Mouse (Mus musculus) c-Kit-positive CD71-positive TER-119-negative erythroid progenitor cells, embryonic 14.5 days (primary cell): Measurements from ENCODE around the gene Bcl7c.
"Not testable (repeated sequence)": the region's sequence is repeated elsewhere in the genome, so short reads cannot be mapped to it uniquely, and the experiment has no call there.

Experiments used
- DNase-seq: peaks from one replicate; pipeline ENCODE4 v3.0.0-alpha.2; 2013; ENCODE audit warnings: low read depth

Bcl7c gene

DNA sequence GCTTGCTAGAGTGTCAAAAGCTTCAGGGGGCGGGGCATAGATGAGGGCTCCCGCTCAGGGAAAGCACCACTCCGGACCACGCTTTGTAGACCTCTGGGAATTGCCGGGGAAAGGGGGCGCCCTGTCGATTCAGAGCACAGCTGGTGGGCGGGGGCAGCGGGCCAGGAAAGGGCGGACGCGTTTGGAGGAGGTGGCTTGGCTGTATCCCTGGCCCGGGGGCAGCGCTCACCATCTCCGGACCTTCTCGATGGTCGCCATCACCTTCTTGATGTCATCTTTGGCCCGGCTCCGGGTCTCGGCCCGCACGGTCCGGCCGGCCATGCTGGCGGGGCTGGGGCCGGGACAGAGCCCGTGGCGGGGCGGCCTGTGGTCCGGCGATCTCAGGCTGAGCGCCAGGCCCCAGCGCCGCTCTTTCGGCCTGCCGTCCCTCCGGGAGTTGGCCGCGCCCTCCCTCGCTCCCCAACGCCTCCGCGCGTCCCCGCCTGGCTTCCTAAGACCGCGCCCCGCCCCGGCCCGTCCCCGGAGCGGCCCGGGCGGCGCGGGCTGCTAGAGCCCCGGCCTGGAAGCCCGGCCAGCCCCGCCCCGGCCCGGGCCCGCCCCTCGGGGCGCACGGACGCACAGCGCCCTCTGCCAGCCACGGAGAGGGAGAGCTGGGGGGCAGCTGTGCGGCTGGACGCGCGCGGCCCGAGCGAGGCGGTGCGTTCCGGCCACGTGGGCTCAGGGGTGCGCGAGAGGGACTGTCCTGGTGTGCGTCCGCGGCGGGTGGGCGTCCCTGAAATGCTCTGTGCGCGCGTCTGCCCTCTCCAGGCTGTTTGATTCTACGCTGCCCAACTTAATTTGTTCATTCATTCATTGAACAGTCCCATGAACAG lies at the start of gene Bcl7c:
TSS of gene Bcl7c (minus strand) at position 727 of the 872 bp plus-strand sequence.
- DNase-seq = peak; percentile 76

DNA sequence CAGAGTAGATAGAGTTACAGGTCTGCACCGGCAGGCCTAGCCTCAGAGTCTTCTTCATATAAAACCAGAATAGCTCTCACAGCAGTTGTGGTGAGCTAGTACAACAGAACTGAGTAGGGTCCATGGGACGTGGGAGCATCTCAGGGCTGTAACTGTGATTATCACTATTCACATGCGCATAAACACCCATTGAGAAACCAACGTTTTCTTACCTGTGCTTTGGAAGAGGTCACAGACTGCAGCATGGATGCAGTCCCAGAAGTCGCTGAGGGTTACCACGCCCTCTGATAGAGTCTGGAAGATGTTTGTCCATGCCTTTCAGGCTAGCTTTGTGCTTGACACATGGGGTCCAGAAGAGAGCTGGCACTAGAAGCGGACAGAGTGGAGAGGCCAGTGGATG lies 45.0 kb upstream of the Bcl7c start:
- no peak for DNase-seq

- DNase-seq = no peak
These were observed 44.4 kb upstream of the Bcl7c start for GRCm38 (mm10) chr7:127753158-127753557.

DNA sequence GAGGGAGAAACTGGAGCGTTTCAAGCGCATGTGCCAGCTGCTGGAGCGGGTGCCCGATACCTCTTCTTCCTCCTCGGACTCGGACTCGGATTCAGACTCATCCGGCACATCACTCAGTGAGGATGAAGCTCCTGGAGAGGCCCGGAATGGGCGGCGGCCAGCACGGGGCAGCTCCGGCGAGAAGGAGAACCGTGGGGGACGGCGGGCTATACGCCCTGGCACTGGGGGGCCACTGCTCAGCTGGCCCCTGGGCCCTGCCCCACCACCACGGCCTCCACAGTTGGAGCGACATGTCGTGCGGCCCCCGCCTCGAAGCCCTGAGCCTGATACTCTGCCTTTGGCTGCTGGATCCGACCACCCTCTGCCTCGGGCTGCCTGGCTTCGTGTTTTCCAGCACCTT lies 43.3 kb upstream of the Bcl7c start:
- no peak for DNase-seq

DNA sequence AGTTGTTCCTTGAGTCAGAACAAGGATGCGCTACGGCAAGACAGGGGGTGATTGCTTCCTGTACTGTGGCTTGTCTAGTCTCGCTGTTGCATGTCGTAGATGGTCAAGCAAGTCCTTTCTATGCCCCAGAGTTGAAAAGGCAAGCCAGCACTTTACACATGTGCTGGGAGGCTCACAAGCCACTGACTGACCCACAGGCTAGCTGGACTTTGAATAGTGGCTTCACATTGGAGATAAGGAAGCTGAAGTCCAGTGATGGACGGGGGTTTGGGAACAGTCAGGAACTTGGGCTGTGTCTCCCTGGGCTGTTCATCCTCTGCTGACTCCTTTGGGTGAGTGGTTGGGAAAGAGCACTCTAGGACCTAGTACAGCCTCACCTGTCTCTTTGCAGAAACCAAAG lies 42.9 kb upstream of the Bcl7c start:
- DNase-seq = no peak

- no peak for DNase-seq
These were observed 41.7 kb upstream of the Bcl7c start for GRCm38 (mm10) chr7:127750131-127751127.

DNA sequence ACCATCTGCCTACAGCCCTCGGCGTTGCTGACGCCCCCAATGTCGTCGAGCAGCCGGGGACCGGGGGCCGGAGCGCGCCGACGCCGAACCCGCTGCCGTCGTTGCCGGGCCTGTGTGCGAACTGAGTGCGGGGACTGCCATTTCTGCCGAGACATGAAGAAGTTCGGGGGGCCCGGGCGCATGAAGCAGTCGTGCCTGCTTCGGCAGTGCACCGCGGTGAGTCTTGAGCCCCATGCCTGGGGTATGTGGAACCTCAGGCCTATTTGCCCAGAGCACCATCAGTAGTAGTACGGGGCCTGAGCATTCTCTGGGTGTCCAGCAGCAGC lies 39.5 kb upstream of the Bcl7c start:
- DNase-seq = no peak

DNA sequence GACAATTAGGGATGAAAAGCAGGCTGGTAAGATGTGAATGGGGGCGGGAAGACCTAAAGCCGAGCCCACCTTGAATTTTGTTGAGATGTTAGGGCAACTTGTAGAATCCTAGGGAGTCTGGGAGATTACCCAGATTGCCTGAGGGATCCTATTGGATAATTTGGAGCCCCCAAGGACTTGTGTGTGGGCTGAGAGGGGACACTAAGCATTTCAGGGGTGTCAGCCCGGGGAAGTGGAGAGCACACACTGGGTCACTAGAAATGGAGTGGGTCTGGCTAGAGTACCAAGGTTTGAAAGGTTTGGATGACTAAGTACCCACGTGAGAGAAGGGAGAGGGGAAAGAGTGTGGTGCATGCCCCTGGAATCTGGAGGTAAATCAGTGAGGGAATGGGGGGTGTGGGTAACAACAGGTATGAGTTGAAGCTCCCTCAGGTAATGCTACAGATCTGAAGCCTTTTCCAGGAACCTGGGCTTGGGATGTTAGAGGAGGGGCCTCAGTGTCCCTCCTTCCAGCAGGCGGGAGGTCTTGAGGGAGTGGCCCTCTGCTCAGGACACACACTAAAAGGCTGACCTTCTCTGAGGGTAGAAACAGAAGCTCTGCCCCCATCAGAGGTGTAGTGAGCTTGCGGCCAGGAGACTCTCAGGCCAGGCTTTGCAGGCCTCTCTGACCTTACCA lies 39.0 kb upstream of the Bcl7c start:
- DNase-seq = no peak

GRCm38 (mm10) chr7:127746494-127747491 lies 38.1 kb upstream of the Bcl7c start:
- DNase-seq = no peak

DNA sequence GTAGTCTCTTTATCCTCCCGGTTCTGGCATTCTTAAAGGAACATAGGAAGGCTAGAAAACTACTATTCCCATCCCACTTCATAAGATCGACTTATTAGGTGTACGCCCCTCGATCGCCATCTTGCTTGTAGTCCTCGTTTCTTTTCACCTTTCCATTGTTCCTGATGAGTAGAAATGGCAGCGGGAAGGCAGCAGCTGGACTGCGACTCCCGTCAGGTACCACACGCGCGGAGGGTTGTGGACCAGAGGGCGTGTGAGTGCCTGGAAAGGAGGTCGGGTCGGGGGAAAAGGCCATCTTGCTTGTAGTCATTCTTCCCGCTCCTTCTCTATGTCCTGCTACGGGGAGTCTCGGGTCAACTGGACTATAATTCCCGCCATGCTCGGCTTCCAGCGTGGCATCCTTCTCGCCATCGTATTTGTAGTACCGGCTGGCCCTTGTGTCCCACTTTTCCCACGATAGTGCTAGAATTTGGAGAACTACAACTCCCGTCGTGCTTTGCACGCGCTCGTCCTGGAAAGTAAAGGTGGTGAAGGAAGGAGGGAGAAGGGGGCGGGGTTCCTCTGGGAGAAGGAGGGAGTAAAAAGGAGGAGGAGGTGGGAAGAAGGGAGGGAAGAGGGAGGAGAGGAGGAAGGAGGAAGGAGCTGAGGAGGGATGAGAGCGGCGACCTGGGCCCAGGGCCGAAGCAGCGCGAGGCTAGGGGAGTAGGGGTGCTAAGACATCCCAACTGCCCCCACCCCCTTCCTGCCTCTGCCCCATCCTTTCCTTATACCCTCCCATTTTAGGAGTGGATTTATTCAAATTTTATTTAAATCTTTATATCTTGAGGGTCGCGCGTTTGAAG lies 37.1 kb upstream of the Bcl7c start:
- DNase-seq = peak; percentile 72

- peak; percentile 94 for DNase-seq
These were observed 36.5 kb upstream of the Bcl7c start for GRCm38 (mm10) chr7:127745251-127745651.

- DNase-seq = peak; percentile 75
These were observed 35.8 kb upstream of the Bcl7c start, which contains the start of gene Fbxl19 for GRCm38 (mm10) chr7:127744366-127745045. TSS of gene Fbxl19 (plus strand) at chr7:127744543.

GRCm38 (mm10) chr7:127732066-127732465 lies 23.3 kb upstream of the Bcl7c start, which contains the start of gene Ctf2:
TSS of gene Ctf2 (minus strand) at chr7:127732166.
- not testable (repeated sequence) for DNase-seq

GRCm38 (mm10) chr7:127730170-127730569 lies 21.4 kb upstream of the Bcl7c start:
- no peak for DNase-seq

GRCm38 (mm10) chr7:127727898-127728297 lies 19.2 kb upstream of the Bcl7c start:
- no peak for DNase-seq

- no peak for DNase-seq
These were observed 17.2 kb upstream of the Bcl7c start for GRCm38 (mm10) chr7:127725924-127726323.

DNA sequence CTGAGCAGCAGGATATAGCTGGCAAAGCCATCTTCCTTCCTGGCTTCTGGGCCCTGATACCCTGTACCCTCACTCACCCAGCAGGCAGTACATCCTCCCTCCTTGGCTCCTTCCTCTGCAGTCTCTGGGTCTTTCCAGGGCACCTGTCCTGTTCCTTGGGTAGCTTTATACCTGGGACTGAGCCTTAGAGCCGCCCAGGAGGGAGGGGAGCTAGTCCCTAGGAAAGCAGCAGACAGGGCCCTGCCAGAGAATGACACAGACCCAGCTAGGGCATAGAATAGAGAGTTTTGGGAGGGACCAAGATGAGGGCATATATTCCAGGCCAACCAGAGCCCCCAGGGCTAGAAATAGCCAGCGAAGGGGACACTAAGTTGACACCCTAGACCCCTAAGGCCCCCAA lies 16.8 kb upstream of the Bcl7c start:
- no peak for DNase-seq

GRCm38 (mm10) chr7:127719258-127719657 lies 10.5 kb upstream of the Bcl7c start:
- DNase-seq = no peak

DNA sequence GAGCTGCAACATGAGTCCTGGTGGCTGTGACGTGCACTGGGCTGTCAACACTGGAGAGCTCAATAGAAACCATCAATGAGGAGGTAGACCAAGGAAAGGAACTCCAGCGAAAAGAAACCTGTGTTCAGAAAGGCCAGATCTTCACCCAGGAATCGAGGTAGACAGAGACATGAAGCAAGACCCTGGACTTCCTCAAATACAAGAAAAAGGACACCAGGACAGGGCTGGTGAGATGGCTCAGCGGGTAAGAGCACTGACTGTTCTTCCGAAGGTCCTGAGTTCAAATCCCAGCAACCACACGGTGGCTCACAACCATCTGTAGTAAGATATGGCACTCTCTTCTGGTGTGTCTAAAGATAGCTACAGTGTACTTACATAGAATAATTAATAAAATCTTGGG lies 9.6 kb upstream of the Bcl7c start:
- no peak for DNase-seq
